Mouse (Mus musculus): ENCODE data around the gene Elac2. TPM values are rescaled to one million over a fixed set of nuclear protein-coding genes. Genes with fewer than 3 reads are reported as not detected.

The Elac2 gene
- polyA plus RNA-seq (2015; fragmentation: Nextera tagmentation; extraction: Ambion mirVana): 33.1 and 35.8 TPM in 2 replicates

DNA sequence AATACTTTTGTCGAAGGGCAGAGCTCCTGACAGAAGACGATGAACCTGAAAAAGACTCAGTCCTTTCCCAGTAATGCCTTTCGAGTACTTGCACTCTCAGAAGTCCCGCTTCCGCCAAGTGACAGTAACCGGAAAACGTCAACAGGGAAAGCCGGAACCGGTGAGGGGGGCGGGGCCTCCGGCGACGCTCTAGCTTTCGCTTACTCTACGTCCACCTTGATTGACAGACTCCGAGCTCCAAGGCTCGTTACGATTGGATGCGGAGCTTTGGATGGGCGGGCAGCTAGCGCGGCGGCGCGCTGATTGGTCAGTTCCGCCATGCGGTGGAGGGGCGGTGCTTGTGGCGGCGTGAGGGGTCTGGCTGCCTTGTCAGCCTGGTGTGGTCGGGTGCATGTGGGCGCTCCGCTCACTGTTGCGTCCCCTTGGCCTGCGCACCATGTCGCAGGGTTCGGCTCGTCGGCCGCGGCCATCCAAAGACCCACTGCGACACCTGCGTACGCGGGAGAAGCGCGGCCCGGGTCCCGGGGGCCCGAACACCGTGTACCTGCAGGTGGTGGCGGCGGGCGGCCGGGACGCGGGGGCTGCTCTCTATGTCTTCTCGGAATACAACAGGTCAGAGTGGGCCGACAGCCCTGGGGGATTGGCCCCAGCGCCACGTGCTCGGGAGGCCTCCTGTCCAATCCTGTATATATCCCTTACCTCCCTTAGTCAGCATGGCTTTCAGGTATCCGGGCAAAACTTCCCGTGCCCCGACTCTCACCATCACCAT is at the start of gene Elac2:
Elac2 (plus strand) TSS at position 319 of the 769 bp plus-strand sequence.
- ATAC-seq (replicated peaks): peak; percentile 100
- Histone ChIP-seq H3K36me3 (peaks cover 14% of the 10 kb centered on the region), H3K4me3 (peak within 1 kb of the TSS; percentile 93), H3K4me2 (replicated peaks) (peak within 1 kb of the TSS; percentile 77), H3K4me1 (peaks cover 17% of the 10 kb centered on the region), H3K27me3 (peaks cover 6% of the 10 kb centered on the region; the same call in 1 of the 2 replicates), H3K9ac (replicated peaks) (peak within 1 kb of the TSS; percentile 81), H3K9me3 (no peaks in the 10 kb centered on the region), H3K27ac (replicated peaks) (peak within 1 kb of the TSS; percentile 59)
- under 1% methylated on average over 65 of the region's 65 CpGs for WGBS

DNA sequence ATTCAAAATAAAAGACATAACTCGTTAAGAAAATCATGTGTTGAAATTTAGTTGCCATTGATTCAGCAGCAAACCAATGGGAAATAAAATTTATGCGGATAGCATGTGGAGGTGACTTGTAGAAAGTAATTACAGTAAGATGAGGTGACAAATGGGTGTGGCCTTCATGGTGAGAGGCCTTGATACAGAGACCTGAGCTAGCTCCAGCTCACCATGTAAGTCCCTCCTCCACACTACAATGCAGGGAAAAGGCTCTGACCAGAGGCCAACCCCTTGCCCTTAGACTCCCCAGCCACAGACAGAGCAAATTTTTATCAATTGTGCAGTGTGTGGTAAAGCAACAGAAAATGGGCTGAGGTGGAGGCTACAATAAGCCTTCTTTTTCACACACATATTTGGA is 49.7 kb upstream of the Elac2 start:
- no peak for ATAC-seq (replicated peaks)
- no peak overlapping the region for H3K4me3 ChIP-seq
- H3K9me3 ChIP-seq: no peaks in the 10 kb centered on the region
- no peak overlapping the region for H3K4me2 ChIP-seq (replicated peaks)
- no peaks in the 10 kb centered on the region for H3K27me3 ChIP-seq
- peaks cover 13% of the 10 kb centered on the region for H3K4me1 ChIP-seq
- 93% methylated on average over 2 of the region's 2 CpGs for WGBS
- no peak overlapping the region for H3K9ac ChIP-seq (replicated peaks)
- H3K27ac ChIP-seq (replicated peaks): no peak overlapping the region
- H3K36me3 ChIP-seq: no peaks in the 10 kb centered on the region

DNA sequence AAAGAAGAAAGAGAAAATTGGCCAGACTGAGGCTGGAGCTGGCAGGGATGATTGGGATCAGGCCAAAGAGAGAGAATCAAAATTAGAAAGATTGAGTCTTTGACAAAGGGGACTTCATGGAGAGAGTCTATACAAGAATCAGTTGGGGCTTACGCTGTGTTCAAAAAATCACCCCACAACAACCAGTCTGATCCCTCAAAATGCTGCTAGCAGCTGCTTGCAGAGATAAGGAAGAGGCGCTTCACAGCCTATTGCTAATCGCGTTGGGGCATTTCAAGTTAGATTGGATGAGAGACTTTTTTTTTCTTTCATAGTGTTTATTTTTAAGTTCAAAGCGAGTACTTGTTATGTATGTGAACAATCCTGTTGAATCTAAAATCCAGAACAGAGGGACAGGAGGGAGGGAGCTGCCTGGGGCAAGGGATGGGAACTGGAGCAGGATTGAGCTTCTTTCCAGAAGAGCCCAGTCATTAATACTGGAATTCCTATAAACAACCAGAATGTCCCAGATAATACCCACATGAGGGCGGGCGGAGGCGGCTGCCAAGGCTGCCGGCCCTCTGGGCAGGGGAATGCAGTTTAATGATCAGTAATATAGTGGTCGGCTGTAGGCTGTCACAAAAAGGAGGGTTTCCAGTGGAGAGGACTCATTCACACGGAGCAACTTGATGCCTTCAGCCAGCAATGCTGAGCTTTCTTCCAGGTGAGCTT is 47.6 kb upstream of the Elac2 start:
- no peak for ATAC-seq (replicated peaks)
- peaks cover 13% of the 10 kb centered on the region for H3K4me1 ChIP-seq
- 42% methylated on average over 11 of the region's 11 CpGs for WGBS

DNA sequence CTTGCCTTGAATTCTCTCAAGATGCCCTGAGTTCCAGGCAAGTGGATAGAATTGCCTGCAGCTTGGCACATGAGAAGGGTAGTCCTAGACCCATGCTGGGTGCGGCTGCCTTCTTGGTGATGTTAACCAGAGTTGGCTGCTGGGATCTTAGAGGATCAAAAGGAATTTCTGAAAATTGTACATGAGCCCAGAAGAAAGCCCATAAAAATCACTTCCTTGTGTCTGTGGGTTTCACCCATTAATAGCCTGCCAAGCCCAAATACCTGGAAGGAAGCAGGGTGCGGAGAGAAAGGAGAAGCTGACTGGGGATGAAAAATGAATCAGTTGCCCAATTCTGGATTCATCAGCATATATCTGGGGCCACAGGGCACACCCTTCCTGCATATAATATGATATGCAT is 41.6 kb upstream of the Elac2 start:
- WGBS: 89% methylated on average over 2 of the region's 2 CpGs
- Histone ChIP-seq H3K4me2 (replicated peaks) (no peak overlapping the region), H3K9ac (replicated peaks) (no peak overlapping the region), H3K4me1 (no peaks in the 10 kb centered on the region), H3K4me3 (no peak overlapping the region), H3K36me3 (no peaks in the 10 kb centered on the region), H3K9me3 (no peaks in the 10 kb centered on the region), H3K27me3 (no peaks in the 10 kb centered on the region), H3K27ac (replicated peaks) (no peak overlapping the region)
- no peak for ATAC-seq (replicated peaks)

More for the DNA sequence above, 47.6 kb upstream of the Elac2 start:
- Histone ChIP-seq H3K9ac (replicated peaks) (no peak overlapping the region), H3K27me3 (no peaks in the 10 kb centered on the region), H3K9me3 (no peaks in the 10 kb centered on the region), H3K27ac (replicated peaks) (no peak overlapping the region), H3K4me2 (replicated peaks) (0 out of 2 replicates have a peak overlapping the region, but pooled peaks have one; percentile 2), H3K36me3 (no peaks in the 10 kb centered on the region), H3K4me3 (no peak overlapping the region)

DNA sequence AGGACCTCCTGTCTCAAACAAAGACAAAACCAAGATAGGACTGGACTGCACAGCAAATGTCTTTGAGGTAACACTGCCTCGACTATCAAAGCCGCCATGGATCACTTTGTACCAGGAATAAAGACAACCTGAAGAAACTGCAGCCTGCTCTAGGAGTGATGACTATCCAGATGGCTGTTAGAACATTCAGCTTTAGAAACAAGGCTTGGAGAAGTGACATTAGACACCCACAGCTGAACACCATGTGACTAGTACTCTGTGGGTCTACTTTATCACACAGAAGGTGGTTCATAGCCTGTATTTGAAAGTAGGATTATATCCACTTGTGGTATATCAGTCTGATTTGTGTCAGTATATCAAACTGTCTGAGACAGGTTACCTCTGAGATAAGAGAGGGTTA is 37.6 kb upstream of the Elac2 start:
- no peaks in the 10 kb centered on the region for H3K36me3 ChIP-seq
- H3K27me3 ChIP-seq: no peaks in the 10 kb centered on the region
- H3K9ac ChIP-seq (replicated peaks): no peak overlapping the region
- no peak overlapping the region for H3K4me2 ChIP-seq (replicated peaks)
- WGBS: 90% methylated on average over 2 of the region's 2 CpGs
- H3K9me3 ChIP-seq: no peaks in the 10 kb centered on the region
- H3K27ac ChIP-seq (replicated peaks): no peak overlapping the region
- H3K4me1 ChIP-seq: no peaks in the 10 kb centered on the region
- no peak for ATAC-seq (replicated peaks)
- H3K4me3 ChIP-seq: no peak overlapping the region

DNA sequence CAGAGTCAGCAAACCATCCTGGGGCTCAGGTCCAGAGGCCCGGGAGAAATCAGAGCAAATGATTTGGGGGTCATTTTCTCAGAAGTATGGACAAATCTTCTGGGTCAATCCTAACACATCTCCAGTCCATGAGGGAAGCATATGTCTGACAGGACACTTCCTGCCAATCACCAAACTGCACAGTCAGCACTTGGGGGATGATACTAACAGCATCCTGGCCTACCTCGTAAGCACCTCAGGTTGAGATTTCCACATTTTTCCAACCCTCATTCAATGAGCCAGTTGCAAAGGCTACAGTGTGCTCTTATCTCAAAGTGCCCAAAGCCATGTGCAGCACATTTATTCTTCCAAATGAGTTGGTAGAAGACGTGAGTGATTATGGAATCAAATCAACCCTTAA is 29.1 kb upstream of the Elac2 start:
- WGBS: 76% methylated on average over 3 of the region's 3 CpGs

DNA sequence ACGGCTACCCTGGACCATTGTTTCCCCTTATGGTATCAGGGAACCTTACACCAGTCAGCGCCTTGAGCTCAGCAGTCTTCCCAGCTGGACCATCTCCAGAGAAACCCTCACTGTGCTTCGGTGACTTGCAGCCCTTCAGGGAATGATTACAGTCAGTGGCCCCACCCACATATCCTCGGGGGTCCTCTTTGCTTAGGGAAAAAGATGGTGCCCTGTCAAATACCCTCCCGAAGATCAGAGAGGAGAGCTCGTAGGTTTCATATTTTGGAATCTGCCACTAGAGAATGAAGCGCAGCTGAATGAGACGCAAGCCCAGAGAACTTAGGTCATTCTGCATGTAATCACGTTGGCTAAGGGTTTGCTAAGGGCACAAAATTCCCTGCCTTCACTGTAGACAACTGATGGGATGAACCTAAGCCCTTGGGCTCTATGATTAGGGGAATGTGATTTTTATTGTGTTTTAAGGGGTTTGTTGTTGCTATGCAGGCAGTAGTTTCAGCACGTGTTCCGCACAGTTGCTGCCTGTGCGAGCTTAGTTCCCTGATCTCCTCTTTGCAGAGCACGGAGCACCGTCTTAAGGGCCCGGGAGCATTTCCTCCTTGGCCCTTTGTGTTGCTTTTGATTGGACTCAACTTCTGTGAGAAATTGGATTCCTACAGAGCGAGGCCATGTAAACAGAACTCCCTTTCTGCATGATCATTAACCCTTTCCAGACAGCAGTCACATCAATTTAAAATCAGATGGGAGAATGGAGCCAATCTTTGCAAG is 21.7 kb upstream of the Elac2 start:
- Histone ChIP-seq H3K9ac (replicated peaks) (no peak overlapping the region), H3K4me1 (peaks cover 8% of the 10 kb centered on the region; the same call in 1 of the 2 replicates), H3K27me3 (no peaks in the 10 kb centered on the region), H3K9me3 (no peaks in the 10 kb centered on the region), H3K36me3 (no peaks in the 10 kb centered on the region), H3K4me2 (replicated peaks) (peak overlapping the region; percentile 40), H3K27ac (replicated peaks) (no peak overlapping the region), H3K4me3 (peak overlapping the region; percentile 16)
- 4% methylated on average over 16 of the region's 16 CpGs for WGBS
- no peak for ATAC-seq (replicated peaks)

More for the DNA sequence above, 29.1 kb upstream of the Elac2 start:
- Histone ChIP-seq H3K4me3 (no peak overlapping the region), H3K27ac (replicated peaks) (no peak overlapping the region), H3K4me1 (no peaks in the 10 kb centered on the region), H3K36me3 (no peaks in the 10 kb centered on the region), H3K4me2 (replicated peaks) (no peak overlapping the region), H3K27me3 (no peaks in the 10 kb centered on the region), H3K9ac (replicated peaks) (no peak overlapping the region), H3K9me3 (no peaks in the 10 kb centered on the region)
- ATAC-seq (replicated peaks): no peak

DNA sequence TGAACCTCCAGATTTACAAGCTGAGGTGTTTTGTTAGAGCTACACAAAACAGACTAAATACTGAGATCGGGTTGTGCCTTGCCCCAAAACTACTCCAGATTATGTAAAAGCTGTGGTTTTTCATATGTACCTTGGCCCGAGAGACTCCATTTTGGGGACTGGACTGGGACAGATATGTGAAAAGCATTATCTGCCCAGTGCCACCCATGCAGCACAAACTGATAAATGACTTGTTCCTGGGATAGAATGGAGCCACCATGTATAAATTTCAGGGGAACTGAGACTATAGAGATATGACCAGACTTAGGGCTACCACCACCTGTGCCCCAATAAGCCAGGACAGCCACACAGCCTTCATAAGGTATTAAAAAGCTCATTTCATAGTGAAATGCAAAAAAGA is 16.2 kb upstream of the Elac2 start:
- no peak overlapping the region for H3K9ac ChIP-seq (replicated peaks)
- 95% methylated on average over 2 of the region's 2 CpGs for WGBS
- no peaks in the 10 kb centered on the region for H3K36me3 ChIP-seq
- no peaks in the 10 kb centered on the region for H3K9me3 ChIP-seq
- no peak for ATAC-seq (replicated peaks)
- H3K27me3 ChIP-seq: no peaks in the 10 kb centered on the region
- H3K27ac ChIP-seq (replicated peaks): no peak overlapping the region
- no peak overlapping the region for H3K4me3 ChIP-seq
- no peaks in the 10 kb centered on the region for H3K4me1 ChIP-seq
- no peak overlapping the region for H3K4me2 ChIP-seq (replicated peaks)

DNA sequence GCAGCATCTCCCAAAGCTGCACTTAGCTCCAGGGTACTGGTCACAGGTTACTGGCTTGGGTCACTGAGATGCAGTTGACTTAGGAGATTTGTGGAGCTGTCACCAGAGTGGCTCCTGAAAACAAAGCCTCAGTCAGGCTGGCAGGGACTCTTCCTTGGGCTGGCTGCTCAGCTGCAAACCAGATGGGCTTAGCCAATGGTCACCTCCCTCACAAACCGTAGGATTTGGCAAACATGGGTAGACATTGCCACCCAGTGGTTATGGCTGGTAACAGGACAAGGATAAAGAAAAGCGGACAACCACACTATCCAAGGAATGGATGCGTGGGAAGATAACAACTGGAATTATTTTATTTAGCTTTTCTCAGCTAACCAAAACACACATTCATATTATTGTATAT is 10.3 kb upstream of the Elac2 start:
- Histone ChIP-seq H3K4me1 (peaks cover 4% of the 10 kb centered on the region; the same call in 1 of the 2 replicates), H3K9ac (replicated peaks) (no peak overlapping the region), H3K9me3 (no peaks in the 10 kb centered on the region), H3K36me3 (no peaks in the 10 kb centered on the region), H3K4me2 (replicated peaks) (no peak overlapping the region), H3K4me3 (no peak overlapping the region), H3K27ac (replicated peaks) (no peak overlapping the region), H3K27me3 (peaks cover 14% of the 10 kb centered on the region)
- 9% methylated on average over 3 of the region's 3 CpGs for WGBS
- ATAC-seq (replicated peaks): peak; percentile 85

DNA sequence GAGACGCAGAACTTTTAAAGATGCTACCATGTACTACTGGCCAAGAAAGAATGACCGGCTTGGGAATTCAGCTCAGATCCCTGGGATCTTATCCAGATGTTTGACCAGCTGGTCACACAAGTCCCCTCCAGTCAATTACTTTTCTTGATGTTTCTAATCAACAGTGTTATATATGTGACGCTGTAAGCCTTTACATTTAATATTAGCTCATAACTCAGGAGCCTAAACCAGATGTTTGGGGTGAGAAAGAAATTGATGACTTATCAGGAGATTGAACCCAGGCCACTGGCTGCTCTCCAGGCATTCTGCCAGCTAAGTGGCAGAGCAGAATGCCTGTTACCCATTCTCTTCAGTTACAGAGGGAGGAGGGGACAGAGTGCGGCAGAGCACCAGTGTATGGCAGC is 9.9 kb upstream of the Elac2 start:
- Histone ChIP-seq H3K4me3 (no peak overlapping the region), H3K4me1 (peaks cover 4% of the 10 kb centered on the region; the same call in 1 of the 2 replicates), H3K4me2 (replicated peaks) (no peak overlapping the region), H3K27ac (replicated peaks) (no peak overlapping the region), H3K9me3 (no peaks in the 10 kb centered on the region), H3K9ac (replicated peaks) (no peak overlapping the region), H3K36me3 (no peaks in the 10 kb centered on the region), H3K27me3 (peaks cover 15% of the 10 kb centered on the region)
- 66% methylated on average over 4 of the region's 4 CpGs for WGBS
- ATAC-seq (replicated peaks): no peak

DNA sequence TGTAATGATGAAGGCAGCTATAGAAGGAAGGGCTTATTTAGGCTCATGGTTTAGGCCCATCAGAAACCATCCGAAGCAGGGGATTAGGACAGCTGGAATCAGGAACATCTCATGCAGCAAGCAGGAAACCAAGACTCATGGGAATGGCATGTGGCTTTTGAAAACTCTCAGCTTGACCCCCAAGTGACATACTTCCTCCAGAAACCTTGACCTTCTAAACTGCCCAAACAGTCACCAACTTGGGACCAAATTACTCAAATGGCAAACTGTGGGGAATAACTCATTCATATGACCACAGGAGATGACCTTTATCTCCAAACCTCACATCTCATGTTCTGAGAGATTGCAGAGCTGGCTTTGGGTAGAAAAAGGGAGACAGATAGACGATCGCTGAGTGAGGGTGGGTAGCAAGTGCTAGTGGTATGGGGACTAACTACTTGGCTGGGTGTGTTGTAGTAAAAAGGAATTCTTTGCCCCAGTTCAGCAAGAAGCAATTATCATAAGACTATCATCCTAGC is 7.3 kb upstream of the Elac2 start:
- WGBS: 80% methylated on average over 3 of the region's 3 CpGs
- no peak for ATAC-seq (replicated peaks)
- Histone ChIP-seq H3K4me2 (replicated peaks) (no peak overlapping the region), H3K4me3 (no peak overlapping the region), H3K4me1 (peaks cover 4% of the 10 kb centered on the region; the same call in 1 of the 2 replicates), H3K27me3 (peaks cover 19% of the 10 kb centered on the region), H3K27ac (replicated peaks) (no peak overlapping the region), H3K9ac (replicated peaks) (no peak overlapping the region), H3K9me3 (no peaks in the 10 kb centered on the region), H3K36me3 (no peaks in the 10 kb centered on the region)
